ENCODE assay signal across 8 mouse cellular contexts in the genomic region with DNA sequence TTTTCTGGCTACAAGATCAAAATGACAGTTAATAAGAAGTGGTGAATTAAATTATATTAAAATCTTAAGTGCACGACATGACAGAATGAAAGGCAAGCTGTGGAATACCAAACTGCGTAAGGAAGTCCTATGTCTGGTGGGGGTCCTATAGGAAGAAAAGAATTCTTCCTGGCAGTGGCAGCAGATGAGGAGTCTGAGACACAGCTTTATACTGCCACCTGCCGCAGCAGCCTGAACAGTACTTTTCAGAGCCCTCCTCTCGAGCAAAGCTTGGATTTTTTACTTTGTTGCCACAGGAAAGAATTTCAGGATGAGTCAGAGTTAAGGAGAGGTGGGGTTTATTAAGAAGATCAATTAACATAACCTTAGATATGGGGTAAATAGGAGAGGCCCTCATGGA. TPM values are rescaled to one million over a fixed set of nuclear protein-coding genes. Genes with fewer than 3 reads are reported as not detected.
DNase-seq lines count a peak whose midpoint lies in the region; ATAC-seq lines count a peak whose summit lies in the region.
"Had no signal": no experiment of that assay in that cellular context is flagged by ENCODE, and none has a peak within 500 bp of the region (broad histone marks: within the 10 kb centered on the region; RNA-seq: fewer than 3 reads in every experiment).

No protein-coding gene starts in this region.

- no peaks in the 10 kb centered on the region for H3K9me3 ChIP-seq in heart, embryonic 11.5 days (replicated peaks; ENCODE audit: control insufficient read depth, low read length)
- H3K9me3 ChIP-seq in hindbrain, embryonic 14.5 days (ENCODE audit: control insufficient read depth, low read length): no peaks in the 10 kb centered on the region
- H3K9me3 ChIP-seq: limb, embryonic 12.5 days had no signal

- no peak overlapping the region for H3K4me2 ChIP-seq in heart, embryonic 11.5 days
- no peak overlapping the region for H3K4me2 ChIP-seq in hindbrain, embryonic 14.5 days (replicated peaks)
- H3K4me2 ChIP-seq: limb, embryonic 12.5 days had no signal

- no peak overlapping the region for H3K9ac ChIP-seq in heart, embryonic 11.5 days (ENCODE audit: low read depth, low read length)
- no peak overlapping the region for H3K9ac ChIP-seq in hindbrain, embryonic 14.5 days
- H3K9ac ChIP-seq: limb, embryonic 12.5 days had no signal

- H3K27me3 ChIP-seq in heart, embryonic 11.5 days (ENCODE audit: control insufficient read depth, insufficient read depth, low read length): no peaks in the 10 kb centered on the region
- no peaks in the 10 kb centered on the region for H3K27me3 ChIP-seq in hindbrain, embryonic 14.5 days (ENCODE audit: control insufficient read depth, insufficient read depth, low read length)
- H3K27me3 ChIP-seq: limb, embryonic 12.5 days had no signal

- H3K4me1 ChIP-seq in heart, embryonic 11.5 days (ENCODE audit: control insufficient read depth, insufficient read depth, low read length): no peaks in the 10 kb centered on the region
- H3K4me1 ChIP-seq in hindbrain, embryonic 14.5 days (replicated peaks; ENCODE audit: control insufficient read depth, insufficient read depth, low read length): no peaks in the 10 kb centered on the region
- H3K4me1 ChIP-seq: limb, embryonic 12.5 days had no signal

- WGBS in heart, embryonic 11.5 days (ENCODE audit: insufficient replicate concordance): 25% methylated on average over 4 of the region's 4 CpGs
- WGBS in hindbrain, embryonic 14.5 days: 32% methylated on average over 4 of the region's 4 CpGs

- DNase-seq in heart, postnatal 4 days: peak; percentile 42
- DNase-seq in right cerebral cortex, postnatal 10 days (ENCODE audit: low spot score in 2 of 2): peak; percentile 33 to 45
- DNase-seq in right cerebral cortex, postnatal 36 days (ENCODE audit: low spot score in 2 of 2): no peak
- peak; percentile 41 for DNase-seq in hindbrain, embryonic 14.5 days (ENCODE audit: low spot score)
- DNase-seq in right cerebral cortex, postnatal 25 days: peak; percentile 7
- DNase-seq in ovary, postnatal 14 days (ENCODE audit: low spot score): no peak

- no peak overlapping the region for H3K4me3 ChIP-seq in heart, embryonic 11.5 days (ENCODE audit: low read depth, low read length)
- no peak overlapping the region for H3K4me3 ChIP-seq in hindbrain, embryonic 14.5 days (replicated peaks; ENCODE audit: low read length)
- H3K4me3 ChIP-seq: limb, embryonic 12.5 days had no signal

- no peak overlapping the region for H3K27ac ChIP-seq in heart, embryonic 11.5 days (ENCODE audit: low read depth, low read length)
- no peak overlapping the region for H3K27ac ChIP-seq in hindbrain, embryonic 14.5 days
- H3K27ac ChIP-seq: limb, embryonic 12.5 days had no signal

- no peak for ATAC-seq in heart, embryonic 11.5 days (replicated peaks; ENCODE audit: insufficient number of reproducible peaks, low FRiP score, low TSS enrichment)
- ATAC-seq in hindbrain, embryonic 14.5 days (ENCODE audit: low FRiP score): no peak

- no peaks in the 10 kb centered on the region for H3K36me3 ChIP-seq in heart, embryonic 11.5 days (ENCODE audit: control insufficient read depth, insufficient read depth, low read length)
- no peaks in the 10 kb centered on the region for H3K36me3 ChIP-seq in hindbrain, embryonic 14.5 days (replicated peaks; ENCODE audit: control insufficient read depth, insufficient read depth)
- H3K36me3 ChIP-seq: limb, embryonic 12.5 days had no signal

RNA-seq across cellular contexts. Expression of a gene that starts 11.5 kb away (rescaled TPM):
- 10 to 100 TPM; 15.2 to 17.4 TPM for total RNA-seq in heart, postnatal 4 days (2021)
- 2.5 and 4.3 TPM in 2 replicates for polyA plus RNA-seq in heart, embryonic 11.5 days (2014; fragmentation: Nextera tagmentation; extraction: Ambion mirVana)
- 3.7 and 4.3 TPM in 2 replicates for polyA plus RNA-seq in hindbrain, embryonic 14.5 days (2014; fragmentation: Nextera tagmentation; extraction: Ambion mirVana)

RNA-seq across cellular contexts. Expression of a gene that starts 15.7 kb away (rescaled TPM):
- 10 to 100 TPM; 29.8 to 41.9 TPM for total RNA-seq in heart, postnatal 4 days (2021)
- 68.5 and 70.7 TPM in 2 replicates for polyA plus RNA-seq in heart, embryonic 11.5 days (2014; fragmentation: Nextera tagmentation; extraction: Ambion mirVana)
- 152 and 171 TPM in 2 replicates for polyA plus RNA-seq in hindbrain, embryonic 14.5 days (2014; fragmentation: Nextera tagmentation; extraction: Ambion mirVana)

Comparison
In these comparisons a context has a peak if more than half of its experiments do, and no peak if none do; other contexts are left out.
1. DNase-seq: peak in heart, postnatal 4 days (single experiment), right cerebral cortex, postnatal 10 days (2 of 2), hindbrain, embryonic 14.5 days (single experiment) and right cerebral cortex, postnatal 25 days (single experiment); none in right cerebral cortex, postnatal 36 days (0 of 2) and ovary, postnatal 14 days (single experiment).